Mouse (Mus musculus) ES-Bruce4 (cell line): Measurements from ENCODE around the gene Rab5b.

Experiments
- EP300 ChIP-seq: IDR thresholded peaks from 2 replicates; pipeline ENCODE4 v1.6.1; 2011; ENCODE audit warnings: low read depth, low read length; ENCODE audit not compliant: insufficient read depth
- POLR2A ChIP-seq: IDR thresholded peaks from one replicate; pipeline ENCODE4 v1.8.1; 2011; ENCODE audit warnings: low read length; ENCODE audit not compliant: insufficient read depth

DNA sequence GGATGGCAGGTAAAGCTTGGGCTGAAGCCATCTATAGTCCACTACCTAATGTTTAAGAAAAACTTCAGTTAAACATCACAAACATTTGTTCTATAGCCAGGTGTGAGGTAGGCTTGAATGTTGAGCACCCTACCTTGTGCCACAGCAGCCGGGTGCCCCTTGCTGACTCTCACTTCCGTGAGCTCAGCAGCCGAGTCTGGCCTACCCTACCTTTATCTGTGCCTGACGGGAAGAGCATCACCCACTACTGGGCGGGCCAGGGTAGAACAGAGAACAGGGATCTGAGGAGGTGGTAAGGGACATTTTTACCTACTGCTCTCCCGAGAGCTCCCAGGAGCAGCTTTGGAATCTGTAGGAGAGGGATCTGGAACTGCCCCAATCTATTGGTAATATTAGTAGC, 53.3 kb downstream of the Rab5b start:
- TF ChIP-seq EP300 (no peak), POLR2A (no peak)
